Mouse (Mus musculus) adrenal gland, adult (tissue): Measurements from ENCODE around the gene Zcchc3.
A peak's percentile ranks its signal among the peaks of the same experiment; 100 is the strongest.

Experiments
- DNase-seq, 2 experiments: peaks; one replicate each; pipeline ENCODE4 v3.0.0; 2022 to 2023; ENCODE audit warnings: low spot score in 1 of 2; ENCODE audit not compliant: inconsistent age in 2 of 2

Gene Zcchc3

DNA sequence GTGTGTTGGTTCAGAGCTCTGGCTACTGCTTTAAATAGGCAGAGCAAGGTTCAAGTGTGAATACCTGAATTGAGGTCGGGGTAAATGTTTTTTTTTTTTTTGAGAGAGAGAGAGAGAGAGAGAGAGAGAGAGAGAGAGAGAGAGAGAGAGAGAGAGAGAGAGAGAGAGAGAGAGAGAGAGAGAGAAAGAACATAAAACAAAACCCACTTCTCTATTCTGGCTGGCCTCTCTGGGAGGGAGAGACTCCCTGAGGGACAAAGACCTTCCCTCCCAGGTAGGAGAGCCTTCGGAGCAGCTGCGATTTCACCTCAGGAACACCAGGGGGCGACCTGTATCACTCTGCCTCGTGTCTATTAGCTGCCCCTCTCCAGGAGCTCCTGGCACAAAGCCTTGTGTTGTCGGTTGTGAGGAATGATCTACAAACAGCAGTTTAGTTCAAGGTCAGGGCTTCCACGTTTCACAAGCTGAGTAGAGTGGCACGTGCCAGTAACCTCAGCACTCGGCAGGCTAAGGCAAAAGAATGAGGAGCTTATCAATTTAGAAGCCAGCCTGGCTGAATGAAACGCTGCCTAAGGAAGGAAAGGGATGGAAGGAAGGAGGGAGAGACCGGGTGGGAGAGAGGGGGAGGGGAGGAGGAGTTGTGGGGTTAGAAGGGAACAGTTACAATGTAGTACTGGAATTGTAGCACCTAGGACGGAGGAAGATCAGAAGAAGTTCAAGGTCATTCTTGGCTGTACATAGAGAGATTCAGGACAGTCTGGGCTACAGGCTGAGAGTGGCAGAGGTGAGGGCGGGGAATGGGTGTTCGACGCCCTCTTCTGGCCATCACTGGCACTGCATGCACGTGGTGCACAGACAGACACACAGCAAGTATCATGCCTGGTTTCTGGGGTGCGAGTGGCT lies 51.3 kb downstream of the Zcchc3 start:
- DNase-seq, result peak; percentile 92 to 97
